Mouse (Mus musculus) midbrain, embryonic 12.5 days (tissue): ENCODE data around the gene Fhl2. TPM values are rescaled to one million over a fixed set of nuclear protein-coding genes. Genes with fewer than 3 reads are reported as not detected.

ENCODE experiments used
- ATAC-seq: fragments of 200-750 bp; cut with Nextera tagmentation; 2 replicates; pipeline ENCODE4 v1.8.0; 2017; ENCODE audit warnings: low read depth, moderate TSS enrichment, moderate library complexity; ENCODE audit not compliant: low FRiP score
- H3K27ac ChIP-seq: fragments of 300-500 bp; sonication (generic); replicated peaks from 2 replicates; pipeline ENCODE4 v1.5.1; 2016; ENCODE audit warnings: mild to moderate bottlenecking
- H3K27me3 ChIP-seq: fragments of 300-500 bp; sonication (generic); 2 replicates; pipeline ENCODE4 v1.6.1; 2016; ENCODE audit warnings: mild to moderate bottlenecking
- H3K36me3 ChIP-seq: fragments of 300-500 bp; sonication (generic); 2 replicates; pipeline ENCODE4 v1.6.1; 2016
- H3K4me1 ChIP-seq: fragments of 300-500 bp; sonication (generic); 2 replicates; pipeline ENCODE4 v1.6.1; 2016
- H3K4me2 ChIP-seq: fragments of 300-500 bp; sonication (generic); replicated peaks from 2 replicates; pipeline ENCODE4 v1.6.1; 2016; ENCODE audit warnings: mild to moderate bottlenecking, moderate library complexity
- H3K4me3 ChIP-seq: fragments of 300-500 bp; sonication (generic); 2 replicates; pipeline ENCODE4 v1.5.1; 2016; ENCODE audit warnings: mild to moderate bottlenecking
- H3K9ac ChIP-seq: fragments of 300-500 bp; sonication (generic); replicated peaks from 2 replicates; pipeline ENCODE4 v1.6.1; 2016; ENCODE audit warnings: mild to moderate bottlenecking, moderate library complexity
- H3K9me3 ChIP-seq: fragments of 300-500 bp; sonication (generic); 2 replicates; pipeline ENCODE4 v1.6.1; 2016; ENCODE audit warnings: mild to moderate bottlenecking
- WGBS: fragments of 180-500 bp; shearing (Covaris S2); methylation state at CpG from one replicate; pipeline ENCODE4 v1.1.7; 2016; 5-methylcytosine and 5-hydroxymethylcytosine counted together
- polyA plus RNA-seq: library from polyadenylated mRNA; unstranded; fragments of >200 nt; fragmentation: Nextera tagmentation; extraction: Ambion mirVana; gene quantifications from 2 replicates; pipeline ENCODE4 v1.2.1, GENCODE M21; 2016

The Fhl2 gene
- polyA plus RNA-seq, 1 experiment from 2014 or later, result 7.9 TPM

GRCm38 (mm10) chr1:43090418-43090817 lies 106.4 kb downstream of the Fhl2 start:
- peaks cover 10% of the 10 kb centered on the region for H3K27me3 ChIP-seq
- H3K4me3 ChIP-seq, result no peak overlapping the region
- WGBS, result 67% methylated on average over 1 of the region's 1 CpGs
- ATAC-seq, result no peak
- no peak overlapping the region for H3K9ac ChIP-seq
- no peak overlapping the region for H3K27ac ChIP-seq
- no peaks in the 10 kb centered on the region for H3K9me3 ChIP-seq
- H3K36me3 ChIP-seq, result no peaks in the 10 kb centered on the region
- H3K4me2 ChIP-seq, result no peak overlapping the region
- peaks cover 18% of the 10 kb centered on the region; the same call in 1 of the 2 replicates for H3K4me1 ChIP-seq

- 88% methylated on average over 5 of the region's 5 CpGs for WGBS
- Histone ChIP-seq H3K4me3 (no peak overlapping the region), H3K9ac (no peak overlapping the region), H3K27ac (no peak overlapping the region), H3K27me3 (no peaks in the 10 kb centered on the region), H3K4me1 (no peaks in the 10 kb centered on the region), H3K9me3 (no peaks in the 10 kb centered on the region), H3K4me2 (no peak overlapping the region), H3K36me3 (no peaks in the 10 kb centered on the region)
- ATAC-seq, result no peak
Measured at GRCm38 (mm10) chr1:43082946-43083345, 113.8 kb downstream of the Fhl2 start.

- Histone ChIP-seq H3K4me3 (no peak overlapping the region), H3K9ac (no peak overlapping the region), H3K27ac (no peak overlapping the region), H3K9me3 (no peaks in the 10 kb centered on the region), H3K27me3 (no peaks in the 10 kb centered on the region), H3K4me2 (no peak overlapping the region), H3K4me1 (no peaks in the 10 kb centered on the region), H3K36me3 (peaks cover 11% of the 10 kb centered on the region)
- no peak for ATAC-seq
- 91% methylated on average over 2 of the region's 2 CpGs for WGBS
Measured at GRCm38 (mm10) chr1:43078124-43078523, 118.7 kb downstream of the Fhl2 start.

- Histone ChIP-seq H3K27ac (no peak overlapping the region), H3K9ac (no peak overlapping the region), H3K4me2 (no peak overlapping the region), H3K4me3 (no peak overlapping the region), H3K4me1 (no peaks in the 10 kb centered on the region), H3K36me3 (peaks cover 29% of the 10 kb centered on the region), H3K9me3 (no peaks in the 10 kb centered on the region), H3K27me3 (no peaks in the 10 kb centered on the region)
- ATAC-seq, result no peak
- 91% methylated on average over 2 of the region's 2 CpGs for WGBS
Measured at GRCm38 (mm10) chr1:43074791-43075190, 122.0 kb downstream of the Fhl2 start.

Other genes with a start within 250 kb of the Fhl2 start
- 17.6 and 18.5 TPM in 2 replicates for gene Gpr45, start 244.1 kb downstream of the Fhl2 start, polyA plus RNA-seq
- 15.6 and 16.6 TPM in 2 replicates for gene Tgfbrap1, start 98.3 kb downstream of the Fhl2 start, polyA plus RNA-seq
- 43.0 and 47.0 TPM in 2 replicates for gene AI597479, start 98.3 kb downstream of the Fhl2 start, polyA plus RNA-seq
- gene Nck2, start 247.6 kb upstream of the Fhl2 start, polyA plus RNA-seq, result 41.8 and 44.1 TPM in 2 replicates